Mouse (Mus musculus): ENCODE data around the gene Rcl1. TPM values are rescaled to one million over a fixed set of nuclear protein-coding genes. Genes with fewer than 3 reads are reported as not detected.
A peak's percentile ranks its signal among the peaks of the same experiment; 100 is the strongest.

Rcl1 gene
- polyA plus RNA-seq, 1 experiment: 17.6 TPM

GRCm38 (mm10) chr19:29069195-29069594 is 32.0 kb upstream of the Rcl1 start:
- TF ChIP-seq POLR2A (IDR thresholded peaks at IDR 0.05; ENCODE audit: borderline replicate concordance, extremely low read depth, insufficient read depth, insufficient read length, poor library complexity, severe bottlenecking) (no peak), CTCF (IDR thresholded peaks at IDR 0.05; ENCODE audit: borderline replicate concordance, extremely low read depth, insufficient read depth, insufficient read length) (no peak)
- no peak for DNase-seq (ENCODE audit: low read depth)

DNA sequence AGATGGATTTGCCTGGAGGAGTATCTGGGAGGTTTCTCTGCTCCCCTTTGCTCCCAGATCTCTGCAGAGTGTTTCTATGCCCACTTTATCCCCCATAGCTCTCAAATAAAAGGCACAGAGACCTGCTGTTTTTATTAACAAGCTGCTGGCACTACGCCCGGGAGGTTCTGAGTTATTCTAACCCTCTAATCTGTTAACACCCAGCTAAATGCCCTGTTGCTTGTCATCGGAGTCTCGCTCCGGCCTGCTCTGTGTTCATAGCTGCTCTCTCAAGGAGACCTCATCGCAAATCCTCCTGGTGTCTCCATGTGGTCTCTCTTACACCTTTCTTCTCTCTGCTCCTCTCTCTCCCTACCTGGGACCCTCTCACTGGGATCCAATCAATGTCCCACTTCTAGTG is 26.4 kb upstream of the Rcl1 start:
- DNase-seq (ENCODE audit: low read depth): peak; percentile 92
- TF ChIP-seq POLR2A (IDR thresholded peaks at IDR 0.05; ENCODE audit: borderline replicate concordance, extremely low read depth, insufficient read depth, insufficient read length, poor library complexity, severe bottlenecking) (no peak), CTCF (IDR thresholded peaks at IDR 0.05; ENCODE audit: borderline replicate concordance, extremely low read depth, insufficient read depth, insufficient read length) (no peak)

DNA sequence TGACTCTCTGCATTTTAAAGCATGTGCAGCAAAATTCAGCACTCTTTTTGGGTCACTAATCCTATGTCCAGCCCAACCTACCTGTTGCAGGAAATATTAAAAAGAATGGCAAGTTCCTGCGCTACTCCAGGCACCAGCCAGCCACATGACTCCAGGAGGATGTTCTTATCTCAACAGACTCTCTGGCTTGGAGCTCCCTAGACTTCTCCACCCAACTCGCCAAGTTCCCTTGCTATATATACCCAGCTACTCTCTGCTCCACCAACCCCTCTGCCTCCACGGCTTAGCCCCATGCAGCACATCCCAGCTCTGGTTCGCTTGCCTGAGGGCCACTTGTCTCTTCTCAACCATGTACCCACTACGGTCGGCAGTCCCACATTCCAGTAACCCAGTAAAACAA is 12.5 kb upstream of the Rcl1 start:
- DNase-seq (ENCODE audit: low read depth): no peak
- TF ChIP-seq CTCF (IDR thresholded peaks at IDR 0.05; ENCODE audit: borderline replicate concordance, extremely low read depth, insufficient read depth, insufficient read length): no peak
- TF ChIP-seq POLR2A (IDR thresholded peaks at IDR 0.05; ENCODE audit: borderline replicate concordance, extremely low read depth, insufficient read depth, insufficient read length, poor library complexity, severe bottlenecking): no peak

DNA sequence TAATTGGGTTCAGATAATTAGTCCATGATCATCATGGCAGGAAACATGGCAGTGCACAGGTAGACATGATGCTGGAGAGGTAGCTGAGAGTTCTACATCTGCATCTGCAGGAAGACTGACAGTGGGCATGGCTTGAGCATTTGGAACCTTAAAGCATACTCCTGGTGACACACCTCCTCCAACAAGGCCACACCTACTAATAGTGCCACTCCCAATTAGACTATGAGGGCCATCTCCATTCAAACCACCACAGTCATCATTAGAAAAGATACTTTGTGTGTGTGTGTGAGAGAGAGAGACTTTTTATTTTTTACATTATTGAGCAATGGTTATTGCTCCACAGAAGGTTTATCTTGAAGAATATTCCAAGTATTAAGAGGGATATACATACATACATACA is 9.0 kb upstream of the Rcl1 start:
- no peak for TF ChIP-seq POLR2A (IDR thresholded peaks at IDR 0.05; ENCODE audit: borderline replicate concordance, extremely low read depth, insufficient read depth, insufficient read length, poor library complexity, severe bottlenecking)
- TF ChIP-seq CTCF (IDR thresholded peaks at IDR 0.05; ENCODE audit: borderline replicate concordance, extremely low read depth, insufficient read depth, insufficient read length): no peak
- DNase-seq (ENCODE audit: low read depth): no peak

DNA sequence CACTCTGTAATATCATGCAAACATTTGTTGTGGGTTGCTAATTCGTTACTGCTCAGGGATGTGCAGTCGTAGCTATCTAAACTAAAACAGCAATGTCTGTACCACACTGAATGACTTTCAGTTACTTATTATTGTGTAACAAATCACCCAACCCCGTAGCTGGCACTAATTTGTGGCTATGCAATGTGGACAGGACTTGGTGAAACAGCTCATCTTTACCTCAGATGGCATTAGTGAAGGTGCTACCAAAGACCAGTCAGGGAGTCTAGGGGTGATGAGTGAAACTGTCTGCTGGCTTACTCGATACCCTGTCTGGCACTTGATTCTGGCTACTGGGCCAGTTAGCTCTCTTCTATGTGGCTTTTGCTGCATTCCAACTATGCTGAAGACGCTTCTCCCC is 2.1 kb upstream of the Rcl1 start:
- TF ChIP-seq CTCF (IDR thresholded peaks at IDR 0.05; ENCODE audit: borderline replicate concordance, extremely low read depth, insufficient read depth, insufficient read length) (no peak), POLR2A (IDR thresholded peaks at IDR 0.05; ENCODE audit: borderline replicate concordance, extremely low read depth, insufficient read depth, insufficient read length, poor library complexity, severe bottlenecking) (no peak)
- DNase-seq (ENCODE audit: low read depth): no peak

DNA sequence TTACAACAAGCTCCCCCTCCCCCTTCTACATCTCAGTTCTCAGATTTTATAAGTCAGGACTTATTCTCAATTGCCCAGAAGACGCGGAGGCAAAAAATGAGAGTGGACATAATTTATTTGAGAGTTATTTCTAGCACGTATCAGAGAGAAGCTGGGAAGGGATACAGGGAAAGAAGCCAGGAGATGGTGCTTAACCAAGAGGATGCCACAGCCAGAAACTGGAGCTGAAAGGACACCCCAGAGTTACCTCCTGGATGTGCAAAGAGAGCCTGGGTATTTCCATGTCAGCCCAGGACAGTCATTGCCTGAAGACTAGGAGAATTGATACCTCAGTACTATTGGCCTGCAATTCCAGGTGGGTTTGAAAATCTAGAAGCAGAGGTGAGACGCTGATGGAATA is 1.6 kb upstream of the Rcl1 start:
- TF ChIP-seq POLR2A (IDR thresholded peaks at IDR 0.05; ENCODE audit: borderline replicate concordance, extremely low read depth, insufficient read depth, insufficient read length, poor library complexity, severe bottlenecking) (no peak), CTCF (IDR thresholded peaks at IDR 0.05; ENCODE audit: borderline replicate concordance, extremely low read depth, insufficient read depth, insufficient read length) (no peak)

DNA sequence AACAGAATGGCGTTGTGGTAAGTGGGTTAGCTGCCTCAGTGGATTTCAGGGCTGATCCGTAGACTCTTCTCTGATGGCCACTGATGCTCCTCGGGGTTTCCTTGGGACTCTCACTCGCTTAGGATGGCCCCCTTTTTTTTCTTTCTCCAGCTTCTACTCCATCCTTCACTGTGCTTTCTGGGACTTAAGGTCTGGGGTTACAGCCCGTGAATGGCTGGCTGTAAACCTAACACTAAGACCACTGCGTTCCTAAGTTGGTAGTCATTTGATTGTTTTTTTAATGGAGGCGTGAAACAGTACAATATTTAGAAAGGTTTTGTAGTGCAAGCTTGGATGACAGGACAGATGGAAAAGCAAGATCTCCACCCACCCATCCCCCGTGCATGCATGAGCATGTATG is 914 bp upstream of the Rcl1 start:
- TF ChIP-seq CTCF (IDR thresholded peaks at IDR 0.05; ENCODE audit: borderline replicate concordance, extremely low read depth, insufficient read depth, insufficient read length): no peak
- TF ChIP-seq POLR2A (IDR thresholded peaks at IDR 0.05; ENCODE audit: borderline replicate concordance, extremely low read depth, insufficient read depth, insufficient read length, poor library complexity, severe bottlenecking): no peak
- no peak for DNase-seq (ENCODE audit: low read depth)

More for the DNA sequence above, 1.6 kb upstream of the Rcl1 start:
- DNase-seq (ENCODE audit: low read depth): no peak

DNA sequence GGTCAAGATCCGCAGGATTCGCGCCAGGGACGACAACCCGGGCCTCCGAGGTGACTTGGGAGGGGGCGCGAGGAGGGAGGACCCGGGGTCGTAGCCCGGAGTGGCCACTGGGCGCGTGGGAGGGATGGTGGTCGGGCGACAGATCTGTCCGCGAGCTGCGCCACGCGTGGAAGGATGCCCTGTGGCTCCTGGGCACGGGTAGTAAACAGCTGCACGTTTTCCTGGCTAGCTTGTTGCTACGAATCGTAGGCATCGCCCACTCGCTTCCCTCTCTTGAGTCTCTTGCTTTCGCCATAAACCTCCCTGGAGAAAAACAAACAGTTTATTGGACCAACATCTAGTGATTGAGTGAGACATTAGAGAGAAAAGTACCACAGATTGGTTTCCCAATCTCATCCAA is 416 bp downstream of the Rcl1 start:
- TF ChIP-seq CTCF (IDR thresholded peaks at IDR 0.05; ENCODE audit: borderline replicate concordance, extremely low read depth, insufficient read depth, insufficient read length) (0 out of 2 replicates have a peak, but pooled peaks have one; percentile 2), POLR2A (IDR thresholded peaks at IDR 0.05; ENCODE audit: borderline replicate concordance, extremely low read depth, insufficient read depth, insufficient read length, poor library complexity, severe bottlenecking) (no peak)
- peak; percentile 50 for DNase-seq (ENCODE audit: low read depth)

- TF ChIP-seq POLR2A (IDR thresholded peaks at IDR 0.05; ENCODE audit: borderline replicate concordance, extremely low read depth, insufficient read depth, insufficient read length, poor library complexity, severe bottlenecking) (no peak), CTCF (IDR thresholded peaks at IDR 0.05; ENCODE audit: borderline replicate concordance, extremely low read depth, insufficient read depth, insufficient read length) (no peak)
- DNase-seq (ENCODE audit: low read depth): peak; percentile 31
These were observed 923 bp downstream of the Rcl1 start for GRCm38 (mm10) chr19:29102098-29102497.

GRCm38 (mm10) chr19:29105816-29106215 is 4.6 kb downstream of the Rcl1 start:
- TF ChIP-seq POLR2A (IDR thresholded peaks at IDR 0.05; ENCODE audit: borderline replicate concordance, extremely low read depth, insufficient read depth, insufficient read length, poor library complexity, severe bottlenecking) (no peak), CTCF (IDR thresholded peaks at IDR 0.05; ENCODE audit: borderline replicate concordance, extremely low read depth, insufficient read depth, insufficient read length) (no peak)
- no peak for DNase-seq (ENCODE audit: low read depth)

DNA sequence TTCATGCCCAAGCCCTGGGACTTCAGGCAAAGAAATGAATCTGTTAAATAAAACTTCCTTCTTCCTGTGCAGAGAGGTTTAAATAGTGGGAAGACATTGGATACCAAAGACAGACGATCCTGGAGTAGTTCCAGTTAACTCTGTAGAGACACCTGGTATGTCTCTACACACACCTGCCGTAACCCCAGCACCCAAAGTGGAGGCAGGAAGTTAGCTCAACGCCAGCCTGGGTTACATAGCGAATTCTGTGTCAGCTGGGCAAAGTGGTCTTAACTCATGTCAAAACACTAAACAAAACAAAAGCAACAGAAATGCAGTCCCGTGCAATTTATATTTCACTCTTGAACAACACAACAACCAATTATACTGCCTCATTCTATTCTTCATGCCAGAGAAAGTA is 5.1 kb downstream of the Rcl1 start:
- DNase-seq (ENCODE audit: low read depth): no peak
- no peak for TF ChIP-seq POLR2A (IDR thresholded peaks at IDR 0.05; ENCODE audit: borderline replicate concordance, extremely low read depth, insufficient read depth, insufficient read length, poor library complexity, severe bottlenecking)
- TF ChIP-seq CTCF (IDR thresholded peaks at IDR 0.05; ENCODE audit: borderline replicate concordance, extremely low read depth, insufficient read depth, insufficient read length): no peak

DNA sequence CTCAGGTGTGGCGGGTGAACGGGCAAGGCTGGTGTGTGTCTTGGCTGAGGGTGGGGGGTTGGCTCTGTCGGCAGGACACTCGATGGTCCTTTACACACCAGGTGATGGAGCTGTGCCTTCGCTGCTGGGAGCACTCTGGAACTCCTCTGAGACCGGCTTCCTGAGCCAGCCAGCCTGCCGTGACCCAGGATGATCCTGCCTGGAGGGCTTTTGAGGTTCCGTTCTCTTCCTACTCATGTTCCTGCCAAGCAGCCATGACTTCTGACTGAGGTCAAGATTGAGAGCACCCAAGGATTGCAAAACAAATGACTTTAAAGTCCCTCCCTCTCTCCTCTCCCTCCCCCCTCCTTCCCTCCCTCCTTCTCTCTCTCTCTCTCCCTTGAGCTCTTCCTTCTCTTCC is 11.5 kb downstream of the Rcl1 start:
- DNase-seq (ENCODE audit: low read depth): no peak
- TF ChIP-seq POLR2A (IDR thresholded peaks at IDR 0.05; ENCODE audit: borderline replicate concordance, extremely low read depth, insufficient read depth, insufficient read length, poor library complexity, severe bottlenecking) (no peak), CTCF (IDR thresholded peaks at IDR 0.05; ENCODE audit: borderline replicate concordance, extremely low read depth, insufficient read depth, insufficient read length) (no peak)

Measured in brain, embryonic 14.5 days (tissue).